Mouse (Mus musculus) stomach, embryonic 15.5 days (tissue): ENCODE data around the gene Flvcr2. TPM values are rescaled to one million over a fixed set of nuclear protein-coding genes. Genes with fewer than 3 reads are reported as not detected.

Source experiments
- ATAC-seq: fragments of 200-750 bp; cut with Nextera tagmentation; 2 replicates; pipeline ENCODE4 v1.8.0; 2017; ENCODE audit warnings: low read depth, moderate number of reproducible peaks, moderate TSS enrichment; ENCODE audit not compliant: insufficient read depth, low FRiP score
- H3K27ac ChIP-seq: fragments of 300-500 bp; sonication (generic); 2 replicates; pipeline ENCODE4 v1.5.1; 2015; ENCODE audit warnings: mild to moderate bottlenecking, inconsistent platforms
- H3K27me3 ChIP-seq: fragments of 300-500 bp; sonication (generic); replicated peaks from 2 replicates; pipeline ENCODE4 v1.6.1; 2015; ENCODE audit warnings: inconsistent platforms
- H3K36me3 ChIP-seq: fragments of 300-500 bp; sonication (generic); 2 replicates; pipeline ENCODE4 v1.6.1; 2015; ENCODE audit warnings: inconsistent platforms
- H3K4me1 ChIP-seq: fragments of 300-500 bp; sonication (generic); 2 replicates; pipeline ENCODE4 v1.6.1; 2015; ENCODE audit warnings: inconsistent platforms
- H3K4me2 ChIP-seq: fragments of 300-500 bp; sonication (generic); 2 replicates; pipeline ENCODE4 v1.6.1; 2015; ENCODE audit warnings: mild to moderate bottlenecking, inconsistent platforms
- H3K4me3 ChIP-seq: fragments of 300-500 bp; sonication (generic); replicated peaks from 2 replicates; pipeline ENCODE4 v1.5.1; 2015; ENCODE audit warnings: inconsistent platforms
- H3K9ac ChIP-seq: fragments of 300-500 bp; sonication (generic); 2 replicates; pipeline ENCODE4 v1.6.1; 2015; ENCODE audit warnings: inconsistent platforms
- H3K9me3 ChIP-seq: fragments of 300-500 bp; sonication (generic); 2 replicates; pipeline ENCODE4 v1.6.1; 2016; ENCODE audit warnings: inconsistent platforms
- WGBS: fragments of 180-500 bp; shearing (Covaris S2); methylation state at CpG from one replicate; pipeline ENCODE4 v1.1.7; 2015; 5-methylcytosine and 5-hydroxymethylcytosine counted together
- polyA plus RNA-seq: library from polyadenylated mRNA; unstranded; fragments of >200 nt; fragmentation: Nextera tagmentation; extraction: Ambion mirVana; gene quantifications from 2 replicates; pipeline ENCODE4 v1.2.1, GENCODE M21; 2015

Gene Flvcr2
- polyA plus RNA-seq, 1 experiment from 2014 or later, result 2.0 TPM

DNA sequence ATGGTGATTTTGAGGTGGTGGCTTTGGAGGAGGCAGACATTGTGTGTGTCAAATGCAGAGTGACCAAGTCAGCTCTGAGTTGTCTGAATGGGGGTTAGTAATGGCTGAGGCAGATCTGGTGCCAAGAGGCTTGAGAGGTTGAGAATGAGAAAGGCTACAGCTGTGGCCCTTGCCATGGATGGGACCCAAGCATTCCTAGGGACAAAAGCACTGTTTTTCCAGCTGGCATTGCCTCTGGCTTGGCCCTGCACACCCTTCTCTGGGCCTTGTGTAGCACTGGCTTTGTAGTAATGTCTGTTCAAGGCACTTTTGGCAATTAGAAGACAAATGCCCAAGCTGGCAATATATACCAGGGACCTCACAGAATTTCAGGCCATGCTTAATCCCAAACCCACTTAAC is 64.6 kb downstream of the Flvcr2 start:
- peaks cover 9% of the 10 kb centered on the region; the same call in 1 of the 2 replicates for H3K36me3 ChIP-seq
- H3K4me3 ChIP-seq, result no peak overlapping the region
- no peaks in the 10 kb centered on the region for H3K27me3 ChIP-seq
- no peaks in the 10 kb centered on the region for H3K4me1 ChIP-seq
- no peak for ATAC-seq
- no peak overlapping the region for H3K9ac ChIP-seq
- no peak overlapping the region for H3K4me2 ChIP-seq
- H3K9me3 ChIP-seq, result no peaks in the 10 kb centered on the region
- H3K27ac ChIP-seq, result no peak overlapping the region

DNA sequence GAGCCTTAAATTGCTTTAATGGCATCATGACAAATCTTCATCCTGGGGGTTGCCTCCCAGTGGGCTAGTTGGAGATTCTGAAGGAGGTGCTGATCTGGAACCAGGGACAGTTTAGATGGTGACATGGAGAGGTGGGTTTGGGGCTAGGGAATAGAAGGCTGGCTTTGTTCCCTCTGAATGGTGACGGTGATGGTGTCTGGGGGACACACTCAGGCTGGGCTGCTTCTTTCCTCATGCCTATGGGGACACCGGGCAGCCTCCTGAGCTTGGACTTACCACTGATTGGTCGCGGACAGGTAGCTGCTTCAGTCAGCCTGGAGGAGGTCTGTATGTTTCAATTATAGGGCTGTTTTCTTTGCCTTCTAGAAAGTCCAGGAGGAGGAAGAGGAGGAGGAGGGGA is 65.3 kb downstream of the Flvcr2 start:
- Histone ChIP-seq H3K9me3 (no peaks in the 10 kb centered on the region), H3K4me2 (no peak overlapping the region), H3K4me1 (no peaks in the 10 kb centered on the region), H3K9ac (no peak overlapping the region), H3K36me3 (peaks cover 16% of the 10 kb centered on the region; the same call in 1 of the 2 replicates), H3K4me3 (no peak overlapping the region), H3K27me3 (no peaks in the 10 kb centered on the region), H3K27ac (no peak overlapping the region)
- ATAC-seq, result no peak
- 94% methylated on average over 4 of the region's 4 CpGs for WGBS

DNA sequence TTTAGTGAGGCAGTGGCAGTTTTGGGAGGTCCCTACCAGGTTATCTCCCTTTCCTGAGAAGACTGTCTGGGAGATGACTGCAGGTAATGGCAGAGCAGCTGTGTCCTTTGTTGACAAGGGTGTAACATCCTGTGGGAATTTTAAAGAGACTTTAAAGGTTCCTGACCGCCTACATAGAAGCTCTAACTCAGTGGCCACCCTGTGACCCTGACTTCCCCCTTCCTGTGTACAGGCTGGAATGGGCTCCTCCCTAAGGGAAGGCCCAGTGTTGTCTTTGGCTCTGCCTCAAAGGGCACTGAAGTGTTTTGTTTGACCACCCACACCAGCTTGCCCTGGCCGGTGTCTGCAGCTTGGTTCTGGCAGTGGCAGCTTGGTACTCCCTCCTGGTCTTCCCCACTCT is 67.3 kb downstream of the Flvcr2 start:
- Histone ChIP-seq H3K27ac (no peak overlapping the region), H3K27me3 (no peaks in the 10 kb centered on the region), H3K4me2 (no peak overlapping the region), H3K9ac (no peak overlapping the region), H3K36me3 (peaks cover 27% of the 10 kb centered on the region; the same call in 1 of the 2 replicates), H3K9me3 (no peaks in the 10 kb centered on the region), H3K4me1 (no peaks in the 10 kb centered on the region), H3K4me3 (no peak overlapping the region)
- 47% methylated on average over 2 of the region's 2 CpGs for WGBS
- ATAC-seq, result peak; percentile 32; the same call in 1 of the 2 replicates

DNA sequence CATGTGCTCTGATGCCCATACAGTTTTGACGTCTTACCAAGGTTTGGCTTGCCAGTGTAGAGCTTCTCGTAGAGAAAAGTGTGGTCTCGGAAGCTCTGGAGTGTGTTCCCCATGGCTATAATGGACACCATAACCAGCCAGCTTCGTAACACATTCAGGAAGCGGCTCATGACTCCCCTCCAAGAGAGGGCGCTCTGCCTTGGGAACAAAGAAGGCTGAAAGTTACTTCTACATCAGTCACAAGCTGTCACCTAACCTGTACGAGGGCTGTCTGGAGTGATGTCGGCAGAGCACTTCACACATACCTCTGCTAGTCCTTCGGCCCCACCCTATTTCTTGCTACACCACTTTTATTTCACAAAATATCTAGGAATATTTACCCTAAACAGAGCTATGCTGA is 75.7 kb downstream of the Flvcr2 start:
- Histone ChIP-seq H3K36me3 (peaks cover 14% of the 10 kb centered on the region; the same call in 1 of the 2 replicates), H3K27me3 (no peaks in the 10 kb centered on the region), H3K4me2 (no peak overlapping the region), H3K9ac (no peak overlapping the region), H3K4me1 (peaks cover 14% of the 10 kb centered on the region), H3K9me3 (no peaks in the 10 kb centered on the region), H3K4me3 (no peak overlapping the region), H3K27ac (no peak overlapping the region)
- ATAC-seq, result no peak
- 73% methylated on average over 9 of the region's 9 CpGs for WGBS

DNA sequence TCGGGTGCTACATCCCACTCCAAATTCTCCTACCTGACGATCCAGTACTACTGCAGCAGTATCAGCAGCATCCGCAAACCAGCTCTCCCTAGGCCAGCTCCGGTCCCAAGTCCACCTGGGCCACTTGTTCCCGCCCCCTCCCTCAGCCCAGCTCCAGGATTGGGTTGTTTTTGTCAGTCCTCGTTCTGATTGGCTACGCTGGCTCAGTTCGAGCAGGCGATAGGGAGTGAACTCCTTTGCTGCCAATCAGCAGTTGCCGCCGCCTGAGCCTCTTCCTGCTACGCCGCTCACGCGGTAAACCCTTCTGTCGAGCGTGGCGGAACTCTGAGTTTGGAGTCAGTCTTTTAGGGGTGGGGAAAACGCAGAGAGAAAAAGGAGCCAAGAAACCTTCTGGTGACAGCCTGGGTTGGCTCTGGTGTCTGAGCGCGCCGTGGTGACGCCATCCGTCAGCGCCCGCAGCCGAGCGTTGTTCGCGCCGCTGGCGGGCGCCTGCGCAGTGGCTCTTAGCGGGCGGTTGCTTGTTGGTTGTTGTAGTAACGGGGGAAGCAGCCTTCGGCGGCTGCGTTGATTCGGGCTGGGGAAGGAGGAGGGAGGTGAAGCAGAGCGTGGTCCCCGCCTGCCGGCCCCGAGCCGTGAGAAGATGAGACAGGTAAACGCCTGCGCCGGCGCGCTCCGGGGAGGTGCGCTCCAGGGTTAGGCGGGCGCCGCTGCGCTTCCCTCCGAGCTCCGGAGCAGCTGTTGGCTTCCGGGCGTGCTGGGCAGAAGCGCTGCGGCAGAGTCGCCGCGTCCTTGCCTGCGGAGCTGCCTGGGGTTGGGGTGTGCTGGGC is 78.3 kb downstream of the Flvcr2 start, which contains the start of the genes Erg28 and Ttll5:
Gene Erg28, minus strand, starts transcription at position 113 of the 827 bp plus-strand sequence.
Gene Ttll5, plus strand, starts transcription at position 222 of the 827 bp plus-strand sequence.
- Histone ChIP-seq H3K4me3 (peak within 1 kb of the TSS; percentile 86), H3K4me1 (peaks cover 14% of the 10 kb centered on the region), H3K9me3 (no peaks in the 10 kb centered on the region), H3K36me3 (peaks cover 8% of the 10 kb centered on the region; the same call in 1 of the 2 replicates), H3K4me2 (peak within 1 kb of the TSS; percentile 83), H3K27ac (peak within 1 kb of the TSS; percentile 99), H3K9ac (peak within 1 kb of the TSS; percentile 58), H3K27me3 (no peaks in the 10 kb centered on the region)
- under 1% methylated on average over 67 of the region's 67 CpGs for WGBS
- ATAC-seq, result peak; percentile 97

DNA sequence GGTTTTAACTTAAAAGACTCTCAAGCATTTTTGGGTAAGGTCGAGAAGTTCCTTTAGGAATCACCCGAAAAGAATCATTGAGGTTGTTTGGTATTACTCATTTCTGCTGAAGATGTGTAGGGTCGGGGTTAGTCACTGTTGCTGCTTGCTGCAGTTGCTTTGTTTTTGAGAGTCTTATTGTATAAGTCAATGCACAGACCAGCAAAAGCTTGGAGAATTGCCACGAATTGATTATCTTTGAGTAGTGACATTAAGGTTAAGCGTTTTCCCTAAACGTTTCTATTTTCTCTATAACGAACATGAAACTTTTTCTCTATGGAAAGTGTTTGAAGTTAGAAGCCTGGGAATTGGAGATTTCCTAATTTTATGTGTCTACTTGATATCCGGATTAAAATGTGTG is 79.0 kb downstream of the Flvcr2 start:
- Histone ChIP-seq H3K9ac (peak overlapping the region; percentile 58), H3K27me3 (no peaks in the 10 kb centered on the region), H3K4me3 (peak overlapping the region; percentile 86), H3K4me1 (peaks cover 14% of the 10 kb centered on the region), H3K36me3 (peaks cover 8% of the 10 kb centered on the region; the same call in 1 of the 2 replicates), H3K4me2 (peak overlapping the region; percentile 83), H3K27ac (peak overlapping the region; percentile 99), H3K9me3 (no peaks in the 10 kb centered on the region)
- ATAC-seq, result no peak
- WGBS, result 8% methylated on average over 8 of the region's 8 CpGs

DNA sequence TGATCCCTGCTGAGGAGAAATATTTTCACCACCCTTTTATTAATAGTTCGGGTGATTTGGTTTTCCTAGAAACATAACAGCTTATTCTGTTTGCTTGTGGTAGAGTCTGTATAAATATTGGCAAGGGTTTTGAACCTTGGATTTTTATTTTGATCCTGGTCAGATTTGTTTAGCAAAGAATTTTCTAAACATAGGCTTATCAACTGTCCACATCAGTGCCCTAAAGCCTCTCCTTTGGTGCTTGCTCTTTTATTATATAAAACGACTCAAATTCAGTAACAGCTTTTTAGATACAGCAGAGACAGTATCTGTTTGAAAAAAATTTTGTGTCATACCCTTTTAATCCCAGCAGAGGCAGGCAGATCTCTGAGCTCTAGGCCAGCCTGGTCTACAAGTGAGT is 79.5 kb downstream of the Flvcr2 start:
- Histone ChIP-seq H3K9ac (no peak overlapping the region), H3K4me3 (no peak overlapping the region), H3K4me2 (peak overlapping the region; percentile 83; the same call in 1 of the 2 replicates), H3K36me3 (peaks cover 6% of the 10 kb centered on the region; the same call in 1 of the 2 replicates), H3K4me1 (peaks cover 14% of the 10 kb centered on the region), H3K27ac (no peak overlapping the region), H3K27me3 (no peaks in the 10 kb centered on the region), H3K9me3 (no peaks in the 10 kb centered on the region)
- WGBS, result 63% methylated on average over 2 of the region's 2 CpGs
- ATAC-seq, result no peak

DNA sequence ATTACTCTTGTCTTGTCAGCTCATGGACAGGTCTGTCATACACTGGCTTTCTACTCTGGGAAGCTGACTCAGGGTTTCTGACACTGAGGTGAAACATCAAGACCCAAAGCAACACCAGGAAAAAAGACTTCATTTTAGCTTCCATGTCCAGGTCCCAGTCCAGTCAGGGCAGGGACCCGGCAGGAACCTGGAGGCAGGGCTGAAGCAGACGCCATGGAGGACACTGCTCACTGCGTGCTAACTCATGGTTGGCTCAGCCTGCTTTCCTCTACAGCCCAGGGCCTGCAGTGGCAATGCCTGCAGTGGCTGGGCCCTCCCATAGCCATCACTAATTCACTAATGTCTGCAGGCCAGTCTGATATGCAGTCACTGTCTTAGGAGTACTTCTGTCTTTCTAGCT is 82.5 kb downstream of the Flvcr2 start:
- WGBS, result 87% methylated on average over 3 of the region's 3 CpGs
- Histone ChIP-seq H3K9me3 (no peaks in the 10 kb centered on the region), H3K4me3 (no peak overlapping the region), H3K27me3 (no peaks in the 10 kb centered on the region), H3K27ac (no peak overlapping the region), H3K4me2 (no peak overlapping the region), H3K36me3 (0 out of 2 replicates have a peak, but pooled peaks cover 4% of the 10 kb centered on the region), H3K4me1 (peaks cover 2% of the 10 kb centered on the region), H3K9ac (no peak overlapping the region)
- ATAC-seq, result no peak

DNA sequence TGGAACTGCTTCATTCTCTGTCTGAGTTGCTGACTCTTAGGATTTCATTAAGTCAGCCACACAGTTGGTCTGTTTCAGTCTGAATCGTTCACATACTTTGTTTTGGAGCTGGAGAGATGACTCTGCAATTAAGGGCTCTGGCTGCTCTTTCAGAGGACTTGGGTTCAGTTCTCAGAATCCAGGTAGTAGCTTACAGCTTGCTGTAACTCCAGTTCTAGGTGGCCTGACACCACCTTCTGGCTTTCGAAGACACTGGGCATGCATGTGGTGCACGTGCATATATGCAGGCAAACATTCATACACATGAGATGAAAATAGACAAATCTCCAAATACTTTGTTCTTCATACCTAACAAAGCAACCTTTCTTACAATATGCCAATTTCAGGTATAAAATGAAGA is 83.5 kb downstream of the Flvcr2 start:
- H3K9ac ChIP-seq, result no peak overlapping the region

DNA sequence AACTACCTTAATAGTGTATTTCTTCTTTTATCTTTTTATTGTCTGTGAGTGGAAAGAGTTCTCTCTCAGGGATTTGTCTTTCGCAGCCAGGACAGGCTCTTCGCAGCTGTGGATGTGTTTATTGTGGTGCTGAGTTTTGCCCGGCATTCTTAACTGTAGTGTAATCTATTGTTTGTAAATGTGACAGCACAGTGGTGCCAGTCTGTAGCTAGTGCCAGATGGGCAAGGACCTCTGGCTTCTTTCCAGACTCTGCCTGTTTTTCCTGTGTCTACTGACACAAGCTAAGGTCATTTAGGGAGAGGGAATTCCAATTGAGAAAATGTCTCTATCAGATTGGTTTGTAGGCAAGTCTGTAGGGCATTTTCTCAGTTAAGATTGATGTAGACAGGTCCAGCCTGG is 84.4 kb downstream of the Flvcr2 start:
- Histone ChIP-seq H3K27me3 (no peaks in the 10 kb centered on the region), H3K9me3 (no peaks in the 10 kb centered on the region), H3K27ac (no peak overlapping the region), H3K36me3 (0 out of 2 replicates have a peak, but pooled peaks cover 4% of the 10 kb centered on the region), H3K9ac (no peak overlapping the region), H3K4me3 (no peak overlapping the region), H3K4me2 (no peak overlapping the region), H3K4me1 (no peaks in the 10 kb centered on the region)
- 74% methylated on average over 3 of the region's 3 CpGs for WGBS
- no peak for ATAC-seq

More for the DNA sequence above, 83.5 kb downstream of the Flvcr2 start:
- no peak for ATAC-seq
- Histone ChIP-seq H3K27ac (no peak overlapping the region), H3K4me1 (no peaks in the 10 kb centered on the region), H3K4me3 (no peak overlapping the region), H3K36me3 (0 out of 2 replicates have a peak, but pooled peaks cover 4% of the 10 kb centered on the region), H3K9me3 (no peaks in the 10 kb centered on the region), H3K27me3 (no peaks in the 10 kb centered on the region), H3K4me2 (no peak overlapping the region)
- WGBS, result 86% methylated on average over 3 of the region's 3 CpGs

DNA sequence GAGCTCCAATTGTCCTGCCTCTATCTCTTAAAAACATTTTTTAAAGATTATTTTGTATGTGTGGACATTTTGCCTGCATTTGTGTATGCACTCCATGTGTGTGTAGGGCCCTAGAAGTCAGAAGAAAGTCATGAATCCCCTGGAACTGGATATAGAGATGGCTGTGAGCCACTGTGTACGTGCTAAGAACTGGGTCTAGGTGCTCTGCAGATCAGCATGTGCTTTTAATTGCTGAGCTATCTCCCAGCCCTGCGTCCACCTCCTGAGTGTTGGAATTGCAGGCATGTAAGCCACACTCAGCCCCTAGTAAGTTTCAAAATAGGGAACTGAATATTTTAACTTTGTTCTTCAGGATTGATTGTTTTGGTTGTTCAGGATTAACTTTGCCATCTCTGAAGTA is 88.2 kb downstream of the Flvcr2 start:
- Histone ChIP-seq H3K9ac (no peak overlapping the region), H3K36me3 (no peaks in the 10 kb centered on the region), H3K4me1 (no peaks in the 10 kb centered on the region), H3K9me3 (no peaks in the 10 kb centered on the region), H3K4me3 (no peak overlapping the region), H3K4me2 (no peak overlapping the region), H3K27me3 (no peaks in the 10 kb centered on the region), H3K27ac (no peak overlapping the region)
- 93% methylated on average over 2 of the region's 2 CpGs for WGBS
- no peak for ATAC-seq

DNA sequence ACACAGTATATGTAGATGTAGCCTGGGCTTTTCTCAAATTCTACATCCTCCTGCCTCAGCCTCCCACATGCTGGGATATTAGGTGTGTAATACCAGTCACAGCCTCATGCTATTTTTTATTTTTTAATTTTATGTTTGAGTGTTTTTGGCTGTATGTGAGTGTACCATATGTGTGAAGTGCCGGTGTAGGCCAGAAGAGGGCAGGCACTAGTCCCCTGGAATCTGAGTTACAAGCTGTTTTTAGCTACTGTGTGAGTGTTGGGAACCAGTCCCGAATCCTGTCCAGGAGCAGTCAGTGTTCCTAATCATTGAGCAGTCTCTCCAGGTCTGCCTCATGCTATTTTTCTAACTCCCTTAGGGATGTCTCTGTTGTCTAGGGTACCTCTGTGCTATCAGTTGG is 91.4 kb downstream of the Flvcr2 start:
- no peak overlapping the region for H3K27ac ChIP-seq
- H3K4me2 ChIP-seq, result no peak overlapping the region
- no peak for ATAC-seq
- H3K27me3 ChIP-seq, result no peaks in the 10 kb centered on the region
- H3K9me3 ChIP-seq, result no peaks in the 10 kb centered on the region
- WGBS, result 95% methylated on average over 2 of the region's 2 CpGs
- no peak overlapping the region for H3K9ac ChIP-seq
- no peaks in the 10 kb centered on the region for H3K4me1 ChIP-seq
- no peaks in the 10 kb centered on the region for H3K36me3 ChIP-seq
- no peak overlapping the region for H3K4me3 ChIP-seq
